Mouse (Mus musculus) intestine, postnatal 0 days (tissue): ENCODE data around the gene Asic2. TPM values are rescaled to one million over a fixed set of nuclear protein-coding genes. Genes with fewer than 3 reads are reported as not detected.
A peak's percentile ranks its signal among the peaks of the same experiment; 100 is the strongest.

ENCODE experiments used
- ATAC-seq: fragments of 200-750 bp; cut with Nextera tagmentation; 2 replicates; pipeline ENCODE4 v1.8.0; 2017; ENCODE audit warnings: mild to moderate bottlenecking, moderate TSS enrichment, moderate library complexity
- H3K27ac ChIP-seq: fragments of 300-500 bp; sonication (generic); 2 replicates; pipeline ENCODE4 v1.5.1; 2014; ENCODE audit warnings: mild to moderate bottlenecking, low read depth, low read length, moderate library complexity
- H3K27me3 ChIP-seq: fragments of 300-500 bp; sonication (generic); replicated peaks from 2 replicates; pipeline ENCODE4 v1.6.1; 2014; ENCODE audit warnings: low read length, mixed read lengths; ENCODE audit not compliant: control insufficient read depth, insufficient read depth
- H3K36me3 ChIP-seq: fragments of 300-500 bp; sonication (generic); 2 replicates; pipeline ENCODE4 v1.6.1; 2014; ENCODE audit warnings: mild to moderate bottlenecking, moderate library complexity; ENCODE audit not compliant: control insufficient read depth, insufficient read depth
- H3K4me1 ChIP-seq: fragments of 300-500 bp; sonication (generic); replicated peaks from 2 replicates; pipeline ENCODE4 v1.6.1; 2014; ENCODE audit warnings: antibody characterized with exemption, low read length, mixed read lengths; ENCODE audit not compliant: control insufficient read depth, insufficient read depth
- H3K4me2 ChIP-seq: fragments of 300-500 bp; sonication (generic); replicated peaks from 2 replicates; pipeline ENCODE4 v1.6.1; 2014; ENCODE audit warnings: low read depth, mild to moderate bottlenecking, moderate library complexity
- H3K4me3 ChIP-seq: fragments of 300-500 bp; sonication (generic); 2 replicates; pipeline ENCODE4 v1.5.1; 2014; ENCODE audit warnings: low read depth, low read length
- H3K9ac ChIP-seq: fragments of 300-500 bp; sonication (generic); 2 replicates; pipeline ENCODE4 v1.6.1; 2014; ENCODE audit warnings: mild to moderate bottlenecking, low read depth, low read length
- H3K9me3 ChIP-seq: fragments of 300-500 bp; sonication (generic); 2 replicates; pipeline ENCODE4 v1.6.1; 2016; ENCODE audit warnings: mixed run types; ENCODE audit not compliant: control insufficient read depth
- CTCF ChIP-seq: sonication (generic); IDR thresholded peaks from 2 replicates; pipeline ENCODE4 v1.5.1; 2016; ENCODE audit warnings: low read depth, mild to moderate bottlenecking, control low read depth, antibody characterized with exemption, moderate library complexity
- WGBS: fragments of 180-500 bp; shearing (Covaris S2); extraction: QIAGEN DNeasy Blood & Tissue Kit; methylation state at CpG from one replicate; pipeline ENCODE4 v1.1.7; 2014; 5-methylcytosine and 5-hydroxymethylcytosine counted together
- polyA plus RNA-seq: library from polyadenylated mRNA; unstranded; fragments of >200 nt; fragmentation: Nextera tagmentation; extraction: Ambion mirVana; gene quantifications from 2 replicates; pipeline ENCODE4 v1.2.1, GENCODE M21; 2015

Gene Asic2
- polyA plus RNA-seq, 1 experiment from 2014 or later = 0.55 TPM

DNA sequence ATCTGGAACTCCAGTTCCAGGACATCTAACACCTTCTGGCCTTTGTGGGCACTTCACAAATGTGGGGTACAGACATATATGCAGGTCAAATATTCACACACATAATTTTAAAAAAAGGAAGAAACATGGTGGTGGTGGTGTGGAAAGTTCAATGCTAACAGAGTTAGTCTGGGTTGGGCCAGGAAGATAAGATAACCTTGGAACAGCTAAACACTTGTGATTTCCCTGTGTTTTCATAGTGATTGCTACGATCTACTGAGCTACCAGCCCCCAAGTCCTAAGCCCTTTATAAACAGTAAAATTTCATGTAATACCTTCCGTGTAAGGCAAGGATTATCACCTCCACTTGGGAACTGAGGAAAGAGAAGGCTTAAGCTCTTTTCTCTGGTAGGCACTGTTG lies 1111.4 kb downstream of the Asic2 start:
- Histone ChIP-seq H3K36me3 (no peaks in the 10 kb centered on the region), H3K27ac (no peak overlapping the region), H3K9ac (no peak overlapping the region), H3K9me3 (no peaks in the 10 kb centered on the region), H3K4me3 (no peak overlapping the region), H3K27me3 (no peaks in the 10 kb centered on the region), H3K4me1 (no peaks in the 10 kb centered on the region; the same call in 1 of the 2 replicates), H3K4me2 (no peak overlapping the region)
- 40% methylated on average over 2 of the region's 2 CpGs for WGBS
- ATAC-seq = no peak
- no peak for TF ChIP-seq CTCF

DNA sequence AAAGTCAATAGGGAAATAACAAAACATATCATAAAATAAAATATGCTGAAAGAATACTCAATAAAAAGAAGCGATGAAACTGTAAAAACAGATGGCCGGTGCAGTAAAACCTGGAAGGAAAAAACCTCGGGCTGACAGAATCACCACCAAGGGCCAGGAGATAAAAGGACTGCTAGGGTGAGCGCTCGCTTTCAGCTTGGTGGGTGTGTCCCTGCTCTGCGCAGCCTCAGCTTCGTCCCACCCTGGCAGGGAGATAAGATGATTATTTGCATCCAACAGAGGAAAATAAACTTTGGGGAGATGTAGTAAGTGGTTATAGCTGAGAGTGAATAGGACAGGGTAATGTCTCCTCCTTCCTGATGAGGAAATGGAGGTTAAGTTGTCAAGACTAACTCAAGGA lies 1113.3 kb downstream of the Asic2 start:
- H3K27ac ChIP-seq = no peak overlapping the region
- no peaks in the 10 kb centered on the region for H3K36me3 ChIP-seq
- no peak overlapping the region for H3K9ac ChIP-seq
- no peak for TF ChIP-seq CTCF
- no peaks in the 10 kb centered on the region for H3K9me3 ChIP-seq
- peak overlapping the region; percentile 45 for H3K4me2 ChIP-seq
- no peaks in the 10 kb centered on the region for H3K27me3 ChIP-seq
- WGBS = 25% methylated on average over 7 of the region's 7 CpGs
- H3K4me1 ChIP-seq = no peaks in the 10 kb centered on the region; the same call in 1 of the 2 replicates
- ATAC-seq = peak; percentile 37; the same call in 1 of the 2 replicates
- no peak overlapping the region for H3K4me3 ChIP-seq

DNA sequence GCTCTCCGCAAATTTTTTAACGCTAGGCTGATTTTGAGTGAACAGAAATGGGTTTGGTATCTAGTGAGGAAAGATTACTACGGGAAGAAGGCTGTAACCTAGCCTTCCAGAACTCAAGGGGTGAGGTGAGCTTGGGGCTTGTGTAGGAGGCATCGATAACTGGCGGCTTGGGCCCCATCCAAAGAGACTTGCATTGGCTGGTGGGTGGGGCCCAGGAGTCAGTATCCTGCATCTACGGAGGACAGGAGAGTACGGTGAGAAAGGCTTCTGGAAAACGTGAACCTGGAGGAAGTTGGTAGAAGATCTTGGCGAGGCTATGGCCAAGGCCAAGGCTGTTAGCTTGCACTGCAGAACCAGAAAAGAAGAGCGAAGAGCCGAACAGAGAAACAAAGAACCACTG lies 1113.8 kb downstream of the Asic2 start:
- H3K4me2 ChIP-seq = peak overlapping the region; percentile 45
- no peaks in the 10 kb centered on the region for H3K27me3 ChIP-seq
- H3K27ac ChIP-seq = no peak overlapping the region
- H3K9me3 ChIP-seq = no peaks in the 10 kb centered on the region
- TF ChIP-seq CTCF = no peak
- WGBS = 74% methylated on average over 11 of the region's 11 CpGs
- H3K4me1 ChIP-seq = no peaks in the 10 kb centered on the region; the same call in 1 of the 2 replicates
- no peak for ATAC-seq
- H3K36me3 ChIP-seq = no peaks in the 10 kb centered on the region
- no peak overlapping the region for H3K4me3 ChIP-seq
- no peak overlapping the region for H3K9ac ChIP-seq

DNA sequence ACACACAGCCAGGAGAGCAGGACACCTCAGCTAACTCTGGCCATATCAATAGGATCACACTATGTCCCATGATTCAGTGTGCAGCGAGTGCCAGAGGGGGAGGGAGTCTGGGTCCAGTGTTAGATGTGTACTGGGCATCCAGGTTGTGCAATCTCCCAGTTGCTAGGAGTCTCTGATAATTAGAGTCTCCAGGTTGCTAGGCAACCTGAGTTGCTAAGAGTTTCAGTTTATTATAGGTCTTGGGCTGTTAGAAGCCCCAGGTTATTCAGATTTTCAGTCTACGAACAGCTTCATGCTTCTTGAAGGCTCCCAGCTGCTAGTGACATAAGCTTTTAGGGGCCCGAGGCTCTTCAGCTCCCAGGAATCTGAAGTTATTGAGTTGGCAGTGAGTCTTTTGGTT lies 1115.2 kb downstream of the Asic2 start:
- no peaks in the 10 kb centered on the region; the same call in 1 of the 2 replicates for H3K4me1 ChIP-seq
- no peaks in the 10 kb centered on the region for H3K36me3 ChIP-seq
- H3K4me3 ChIP-seq = no peak overlapping the region
- WGBS = 22% methylated on average over 3 of the region's 3 CpGs
- no peak overlapping the region for H3K27ac ChIP-seq
- no peak for TF ChIP-seq CTCF
- H3K9ac ChIP-seq = no peak overlapping the region
- H3K9me3 ChIP-seq = no peaks in the 10 kb centered on the region
- H3K4me2 ChIP-seq = no peak overlapping the region
- no peaks in the 10 kb centered on the region for H3K27me3 ChIP-seq
- peak; percentile 63 for ATAC-seq

DNA sequence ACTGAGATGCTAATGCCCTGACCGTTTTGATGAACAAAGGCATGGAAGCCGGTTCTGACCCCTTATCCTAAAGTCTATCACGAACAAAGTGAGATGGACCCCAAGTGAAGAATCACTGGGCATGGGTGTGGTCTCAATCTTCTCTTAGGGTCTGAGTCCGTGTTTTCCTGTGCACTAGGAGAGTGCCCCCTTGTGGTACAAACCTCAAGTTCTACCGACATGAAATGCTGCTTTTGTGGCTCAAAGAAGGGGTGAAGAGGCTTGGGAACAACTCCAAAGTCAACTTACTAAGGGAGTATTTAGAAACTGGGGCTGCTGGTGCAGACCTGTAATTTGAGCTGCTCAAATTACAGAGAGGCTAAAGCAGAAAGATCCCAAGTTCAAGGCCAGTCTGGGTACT lies 1116.4 kb downstream of the Asic2 start:
- Histone ChIP-seq H3K4me1 (no peaks in the 10 kb centered on the region; the same call in 1 of the 2 replicates), H3K9me3 (no peaks in the 10 kb centered on the region), H3K9ac (no peak overlapping the region), H3K4me3 (no peak overlapping the region), H3K27me3 (no peaks in the 10 kb centered on the region), H3K4me2 (no peak overlapping the region), H3K36me3 (no peaks in the 10 kb centered on the region), H3K27ac (no peak overlapping the region)
- WGBS = 42% methylated on average over 5 of the region's 5 CpGs
- peak; percentile 77 for TF ChIP-seq CTCF
- ATAC-seq = no peak

DNA sequence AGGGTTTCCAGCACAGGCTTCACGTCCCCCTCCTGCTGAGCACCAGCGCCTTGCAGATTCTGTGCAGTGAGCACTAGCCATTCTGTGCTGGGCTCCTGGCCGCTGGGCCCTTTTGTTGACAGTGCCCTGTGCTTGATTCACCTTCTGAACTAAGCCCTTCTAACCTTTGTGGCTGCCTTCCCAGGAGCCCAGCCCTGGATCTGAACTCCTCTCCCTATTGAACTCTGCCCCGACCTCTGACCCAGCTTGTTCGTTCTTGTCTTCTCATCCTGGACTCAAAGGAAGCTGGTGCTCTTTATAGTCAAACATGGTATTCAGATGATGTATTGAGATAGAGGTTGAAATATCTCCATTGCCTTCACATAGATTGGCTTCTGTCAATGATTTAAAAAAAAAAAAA lies 1120.1 kb downstream of the Asic2 start:
- H3K9me3 ChIP-seq = no peaks in the 10 kb centered on the region
- 55% methylated on average over 5 of the region's 5 CpGs for WGBS

DNA sequence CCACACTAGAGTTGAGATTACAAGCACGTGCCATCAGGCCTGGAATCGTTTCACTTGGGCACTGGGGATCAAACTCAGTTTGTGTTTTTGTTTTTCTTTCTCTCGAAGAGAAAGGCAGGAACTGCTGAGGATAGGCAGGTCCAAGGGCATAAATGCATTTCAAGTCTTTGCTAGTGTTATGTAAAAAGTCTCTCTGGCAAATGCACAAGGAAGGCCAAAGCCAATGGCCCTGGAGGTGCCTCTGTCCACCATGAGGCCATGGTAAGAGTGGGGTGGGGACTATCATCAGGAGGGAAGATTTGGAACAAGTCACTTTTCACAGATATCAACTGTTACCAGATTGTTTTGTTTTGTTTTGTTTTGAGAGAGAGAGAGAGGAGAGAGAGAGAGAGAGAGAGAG lies 1122.1 kb downstream of the Asic2 start:
- WGBS = 35% methylated on average over 3 of the region's 3 CpGs
- Histone ChIP-seq H3K4me2 (no peak overlapping the region), H3K9ac (no peak overlapping the region), H3K4me1 (no peaks in the 10 kb centered on the region), H3K36me3 (no peaks in the 10 kb centered on the region), H3K9me3 (no peaks in the 10 kb centered on the region), H3K27ac (no peak overlapping the region), H3K27me3 (no peaks in the 10 kb centered on the region), H3K4me3 (no peak overlapping the region)
- no peak for ATAC-seq
- no peak for TF ChIP-seq CTCF

More for the DNA sequence above, 1120.1 kb downstream of the Asic2 start:
- Histone ChIP-seq H3K9ac (no peak overlapping the region), H3K27ac (no peak overlapping the region), H3K4me1 (no peaks in the 10 kb centered on the region), H3K27me3 (no peaks in the 10 kb centered on the region), H3K36me3 (no peaks in the 10 kb centered on the region), H3K4me3 (no peak overlapping the region), H3K4me2 (no peak overlapping the region)
- no peak for ATAC-seq
- no peak for TF ChIP-seq CTCF
